Mouse (Mus musculus) stomach, postnatal 0 days (tissue): ENCODE measurements around the gene Tmco4.

ENCODE experiments used
- CTCF ChIP-seq: IDR thresholded peaks from 2 replicates; pipeline ENCODE4 v1.5.1; 2016; ENCODE audit warnings: antibody characterized with exemption, low read depth, mild to moderate bottlenecking, moderate library complexity
- EP300 ChIP-seq: optimal IDR thresholded peaks from 2 replicates; pipeline ENCODE3; 2016; ENCODE audit warnings: antibody characterized with exemption

- TF ChIP-seq EP300, result no peak
- TF ChIP-seq CTCF, result peak; percentile 44; the same call in 1 of the 2 replicates
These were observed 5.8 kb upstream of the Tmco4 start, which contains the start of gene Rnf186 for GRCm38 (mm10) chr4:138966866-138967265.
